Mouse (Mus musculus): ENCODE results near the gene Gimap5. TPM values are rescaled to one million over a fixed set of nuclear protein-coding genes. Genes with fewer than 3 reads are reported as not detected.

Gene Gimap5
- polyA plus RNA-seq, 1 experiment from 2014 or later = 1.7 TPM

DNA sequence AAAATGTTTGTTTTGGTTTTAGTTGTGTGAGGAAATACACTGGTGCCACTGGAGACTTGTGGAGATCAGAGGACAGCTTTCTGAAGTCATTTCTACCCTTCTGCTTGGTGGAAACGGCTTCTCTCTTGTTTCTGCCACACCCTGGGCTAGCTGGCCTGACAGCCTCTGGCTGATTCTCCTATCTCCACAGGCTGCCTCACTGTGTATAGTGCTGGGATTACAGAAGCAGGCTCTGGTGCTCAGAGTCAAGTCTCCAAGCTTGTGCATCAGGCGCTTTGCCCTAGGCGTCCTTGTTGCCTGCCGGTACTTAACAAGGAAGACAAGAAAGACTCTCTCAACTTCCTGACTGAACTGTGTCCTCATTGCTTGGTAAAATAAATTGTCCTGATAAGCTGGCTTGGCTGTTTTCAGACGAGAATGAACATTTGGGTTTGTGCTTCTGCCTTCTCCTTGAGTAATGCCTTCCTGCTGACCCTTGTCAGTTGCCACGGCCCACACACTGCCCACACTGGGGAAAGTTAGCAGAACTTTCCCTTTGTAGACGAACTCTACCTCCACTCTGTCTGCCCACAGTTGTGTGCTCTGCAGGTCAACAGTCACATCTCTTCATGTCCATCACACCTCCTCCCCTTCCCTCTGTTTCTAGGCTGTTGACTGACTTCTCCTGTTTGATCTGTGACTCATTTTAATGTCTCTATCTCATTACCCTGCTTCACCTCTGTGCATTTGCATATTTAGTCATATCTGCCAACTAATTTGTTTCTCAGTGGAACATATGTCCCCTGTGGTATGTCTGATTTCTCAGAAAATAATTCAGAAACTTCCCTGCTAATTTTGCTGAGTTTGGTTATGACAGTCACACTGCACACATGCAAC is 1.3 kb downstream of the Gimap5 start:
- 76% methylated on average over 7 of the region's 7 CpGs for WGBS
- DNase-seq (ENCODE audit: low spot score) = no peak
- no peaks in the 10 kb centered on the region for H3K9me3 ChIP-seq (ENCODE audit: control insufficient read depth, low read length)
- H3K4me1 ChIP-seq (replicated peaks; ENCODE audit: control insufficient read depth, insufficient read depth, low read length) = 0 out of 2 replicates have a peak, but pooled peaks cover 8% of the 10 kb centered on the region
- ATAC-seq (ENCODE audit: low FRiP score) = no peak
- H3K4me3 ChIP-seq (replicated peaks; ENCODE audit: low read length) = no peak overlapping the region
- no peaks in the 10 kb centered on the region for H3K36me3 ChIP-seq (replicated peaks; ENCODE audit: control insufficient read depth, insufficient read depth)
- H3K27me3 ChIP-seq (ENCODE audit: control insufficient read depth, insufficient read depth, low read length) = peaks cover 20% of the 10 kb centered on the region
- H3K27ac ChIP-seq = no peak overlapping the region
- H3K4me2 ChIP-seq (replicated peaks) = no peak overlapping the region
- no peak overlapping the region for H3K9ac ChIP-seq

- Histone ChIP-seq H3K4me2 (replicated peaks) (no peak overlapping the region), H3K27me3 (ENCODE audit: control insufficient read depth, insufficient read depth, low read length) (no peaks in the 10 kb centered on the region), H3K9me3 (ENCODE audit: control insufficient read depth, low read length) (no peaks in the 10 kb centered on the region), H3K36me3 (replicated peaks; ENCODE audit: control insufficient read depth, insufficient read depth) (no peaks in the 10 kb centered on the region), H3K27ac (no peak overlapping the region), H3K4me3 (replicated peaks; ENCODE audit: low read length) (no peak overlapping the region), H3K9ac (no peak overlapping the region), H3K4me1 (replicated peaks; ENCODE audit: control insufficient read depth, insufficient read depth, low read length) (no peaks in the 10 kb centered on the region)
- ATAC-seq (ENCODE audit: low FRiP score) = peak; percentile 24; the same call in 1 of the 2 replicates
- DNase-seq (ENCODE audit: low spot score) = no peak
- 72% methylated on average over 7 of the region's 7 CpGs for WGBS
These were observed 17.7 kb downstream of the Gimap5 start for GRCm38 (mm10) chr6:48763567-48764270.

GRCm38 (mm10) chr6:48764496-48764895 is 18.5 kb downstream of the Gimap5 start:
- H3K4me1 ChIP-seq (replicated peaks; ENCODE audit: control insufficient read depth, insufficient read depth, low read length) = no peaks in the 10 kb centered on the region
- H3K27me3 ChIP-seq (ENCODE audit: control insufficient read depth, insufficient read depth, low read length) = no peaks in the 10 kb centered on the region
- H3K4me2 ChIP-seq (replicated peaks) = no peak overlapping the region
- no peaks in the 10 kb centered on the region for H3K9me3 ChIP-seq (ENCODE audit: control insufficient read depth, low read length)
- ATAC-seq (ENCODE audit: low FRiP score) (no peak), DNase-seq (ENCODE audit: low spot score) (no peak)
- H3K4me3 ChIP-seq (replicated peaks; ENCODE audit: low read length) = no peak overlapping the region
- no peaks in the 10 kb centered on the region for H3K36me3 ChIP-seq (replicated peaks; ENCODE audit: control insufficient read depth, insufficient read depth)
- 95% methylated on average over 10 of the region's 10 CpGs for WGBS
- H3K27ac ChIP-seq = no peak overlapping the region
- H3K9ac ChIP-seq = no peak overlapping the region

DNA sequence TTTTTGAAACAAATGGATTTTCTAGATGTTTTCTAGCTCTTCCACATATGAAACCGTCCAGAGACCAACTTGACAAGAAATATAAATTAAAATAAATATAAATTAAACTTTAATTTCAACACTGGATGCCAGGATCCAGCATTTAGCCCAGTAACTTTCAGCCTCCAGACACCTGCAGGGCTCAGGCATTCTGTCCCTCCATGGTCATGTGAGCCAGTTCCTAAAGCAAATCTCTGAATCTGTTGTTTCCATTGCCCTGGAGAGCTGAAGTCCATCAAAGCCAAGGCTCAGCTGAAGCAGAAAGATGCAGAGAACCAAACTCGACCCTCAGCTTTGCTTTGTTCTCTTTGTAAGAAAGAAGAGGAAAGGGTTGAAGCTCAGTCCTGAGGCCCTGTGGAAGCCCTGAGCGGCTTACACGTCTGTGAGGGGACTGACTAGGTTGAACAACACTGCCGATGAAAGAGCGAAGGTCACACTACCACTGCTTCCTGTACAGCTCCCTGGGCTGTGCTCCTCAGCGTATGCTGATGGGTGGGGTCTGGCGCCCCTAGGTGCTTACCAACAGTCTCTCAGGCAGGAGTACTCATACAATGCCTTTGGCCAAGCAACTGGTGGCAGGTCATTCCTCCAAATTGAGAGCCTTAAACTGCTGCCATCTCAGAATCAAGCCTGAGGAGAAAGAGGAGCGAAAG is 22.3 kb downstream of the Gimap5 start:
- no peak overlapping the region for H3K4me3 ChIP-seq (replicated peaks; ENCODE audit: low read length)
- DNase-seq (ENCODE audit: low spot score) = no peak
- no peaks in the 10 kb centered on the region for H3K9me3 ChIP-seq (ENCODE audit: control insufficient read depth, low read length)
- H3K36me3 ChIP-seq (replicated peaks; ENCODE audit: control insufficient read depth, insufficient read depth) = no peaks in the 10 kb centered on the region
- H3K4me1 ChIP-seq (replicated peaks; ENCODE audit: control insufficient read depth, insufficient read depth, low read length) = 0 out of 2 replicates have a peak, but pooled peaks cover 3% of the 10 kb centered on the region
- H3K27ac ChIP-seq = no peak overlapping the region
- 81% methylated on average over 9 of the region's 9 CpGs for WGBS
- H3K27me3 ChIP-seq (ENCODE audit: control insufficient read depth, insufficient read depth, low read length) = no peaks in the 10 kb centered on the region
- ATAC-seq (ENCODE audit: low FRiP score) = no peak
- no peak overlapping the region for H3K4me2 ChIP-seq (replicated peaks)
- H3K9ac ChIP-seq = no peak overlapping the region

GRCm38 (mm10) chr6:48768933-48769332 is 22.9 kb downstream of the Gimap5 start:
- H3K4me3 ChIP-seq (replicated peaks; ENCODE audit: low read length) = no peak overlapping the region
- H3K9ac ChIP-seq = no peak overlapping the region
- H3K36me3 ChIP-seq (replicated peaks; ENCODE audit: control insufficient read depth, insufficient read depth) = no peaks in the 10 kb centered on the region
- H3K27me3 ChIP-seq (ENCODE audit: control insufficient read depth, insufficient read depth, low read length) = no peaks in the 10 kb centered on the region
- H3K9me3 ChIP-seq (ENCODE audit: control insufficient read depth, low read length) = no peaks in the 10 kb centered on the region
- no peak overlapping the region for H3K27ac ChIP-seq
- 0 out of 2 replicates have a peak, but pooled peaks cover 3% of the 10 kb centered on the region for H3K4me1 ChIP-seq (replicated peaks; ENCODE audit: control insufficient read depth, insufficient read depth, low read length)
- 93% methylated on average over 3 of the region's 3 CpGs for WGBS
- DNase-seq (ENCODE audit: low spot score) (no peak), ATAC-seq (ENCODE audit: low FRiP score) (no peak)
- no peak overlapping the region for H3K4me2 ChIP-seq (replicated peaks)

DNA sequence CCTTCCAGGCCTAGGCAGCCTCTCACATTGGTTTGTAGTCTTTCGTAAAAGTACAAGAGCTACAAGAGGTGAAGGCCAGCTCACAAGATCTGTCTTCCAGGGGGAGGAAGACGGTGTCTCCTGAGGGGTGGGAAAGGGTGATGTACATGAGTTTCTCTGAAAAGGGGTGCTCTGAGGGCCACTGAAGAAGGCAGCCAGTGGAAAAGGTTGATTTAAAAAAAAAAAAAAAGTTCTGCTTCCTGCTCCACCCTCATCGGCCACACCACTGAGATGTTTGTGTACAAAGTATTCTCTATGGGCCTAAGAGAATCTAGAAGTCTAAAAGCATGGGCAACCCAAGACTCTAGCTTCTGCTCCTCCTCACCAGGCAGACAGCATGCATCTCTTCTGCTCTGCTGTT is 24.7 kb downstream of the Gimap5 start, which contains the start of gene Gimap3:
Gene Gimap3, minus strand, starts transcription at position 156 of the 400 bp plus-strand sequence.
- H3K4me2 ChIP-seq (replicated peaks) = no peak within 1 kb of the TSS
- H3K4me3 ChIP-seq (replicated peaks; ENCODE audit: low read length) = no peak within 1 kb of the TSS
- 92% methylated on average over 3 of the region's 3 CpGs for WGBS
- H3K27me3 ChIP-seq (ENCODE audit: control insufficient read depth, insufficient read depth, low read length) = no peaks in the 10 kb centered on the region
- 0 out of 2 replicates have a peak, but pooled peaks cover 3% of the 10 kb centered on the region for H3K4me1 ChIP-seq (replicated peaks; ENCODE audit: control insufficient read depth, insufficient read depth, low read length)
- no peak for ATAC-seq (ENCODE audit: low FRiP score)
- H3K27ac ChIP-seq = no peak within 1 kb of the TSS
- no peaks in the 10 kb centered on the region for H3K9me3 ChIP-seq (ENCODE audit: control insufficient read depth, low read length)
- no peak for DNase-seq (ENCODE audit: low spot score)
- no peak within 1 kb of the TSS for H3K9ac ChIP-seq
- no peaks in the 10 kb centered on the region for H3K36me3 ChIP-seq (replicated peaks; ENCODE audit: control insufficient read depth, insufficient read depth)

- no peak overlapping the region for H3K27ac ChIP-seq
- ATAC-seq (ENCODE audit: low FRiP score) = peak; percentile 84
- no peak overlapping the region for H3K9ac ChIP-seq
- H3K4me3 ChIP-seq (replicated peaks; ENCODE audit: low read length) = no peak overlapping the region
- whole genome bisulfite sequencing = 14% methylated on average over 8 of the region's 8 CpGs
- DNase-seq (ENCODE audit: low spot score) = peak; percentile 85
- H3K4me1 ChIP-seq (replicated peaks; ENCODE audit: control insufficient read depth, insufficient read depth, low read length) = 0 out of 2 replicates have a peak, but pooled peaks cover 3% of the 10 kb centered on the region
- no peaks in the 10 kb centered on the region for H3K36me3 ChIP-seq (replicated peaks; ENCODE audit: control insufficient read depth, insufficient read depth)
- no peaks in the 10 kb centered on the region for H3K9me3 ChIP-seq (ENCODE audit: control insufficient read depth, low read length)
- no peaks in the 10 kb centered on the region for H3K27me3 ChIP-seq (ENCODE audit: control insufficient read depth, insufficient read depth, low read length)
- no peak overlapping the region for H3K4me2 ChIP-seq (replicated peaks)
These were observed 26.0 kb downstream of the Gimap5 start for GRCm38 (mm10) chr6:48772030-48772429.

DNA sequence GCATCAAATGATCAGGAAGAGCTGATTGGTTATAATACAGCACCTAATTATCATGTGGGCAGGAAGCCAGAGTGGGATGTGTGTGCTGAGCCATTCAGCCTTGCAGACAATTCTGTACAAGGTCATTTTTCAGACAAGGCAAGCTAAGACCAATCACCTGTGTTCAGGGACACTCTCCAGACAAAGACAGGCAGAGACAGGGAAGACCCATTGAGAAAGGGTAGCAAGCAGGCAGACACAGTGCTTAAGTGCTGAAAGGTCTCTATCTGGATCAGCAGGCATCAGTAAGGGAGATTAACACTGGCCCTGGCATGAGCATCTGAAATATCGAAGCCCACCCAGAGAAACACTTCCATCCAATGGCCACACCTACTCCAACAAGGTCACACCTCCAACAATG is 38.4 kb downstream of the Gimap5 start:
- H3K4me2 ChIP-seq (replicated peaks) = no peak overlapping the region
- WGBS = 86% methylated on average over 1 of the region's 1 CpGs
- H3K4me1 ChIP-seq (replicated peaks; ENCODE audit: control insufficient read depth, insufficient read depth, low read length) = no peaks in the 10 kb centered on the region
- no peaks in the 10 kb centered on the region for H3K27me3 ChIP-seq (ENCODE audit: control insufficient read depth, insufficient read depth, low read length)
- peaks cover 6% of the 10 kb centered on the region; the same call in 1 of the 2 replicates for H3K9me3 ChIP-seq (ENCODE audit: control insufficient read depth, low read length)
- no peaks in the 10 kb centered on the region for H3K36me3 ChIP-seq (replicated peaks; ENCODE audit: control insufficient read depth, insufficient read depth)
- ATAC-seq (ENCODE audit: low FRiP score) = no peak
- H3K4me3 ChIP-seq (replicated peaks; ENCODE audit: low read length) = no peak overlapping the region
- H3K9ac ChIP-seq = no peak overlapping the region
- no peak for DNase-seq (ENCODE audit: low spot score)
- H3K27ac ChIP-seq = no peak overlapping the region

DNA sequence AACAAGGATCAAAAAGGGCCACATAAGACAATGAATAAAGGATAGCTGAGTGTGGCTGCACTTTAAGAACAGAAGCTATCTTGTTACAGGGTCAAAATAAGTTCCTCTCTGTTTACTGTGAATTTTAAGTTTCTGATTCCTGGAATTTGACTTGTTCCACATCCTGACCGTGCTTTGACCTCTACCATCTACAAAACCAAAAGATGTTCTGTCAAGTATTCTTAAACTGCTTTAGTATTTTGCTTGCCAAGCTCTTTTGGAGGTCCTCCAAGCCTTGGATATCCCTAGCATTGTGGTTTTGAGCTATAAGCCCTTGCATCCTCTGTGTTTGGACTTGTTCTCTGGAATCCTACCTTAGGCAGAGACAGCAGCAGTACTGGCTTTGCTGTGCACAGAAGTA is 39.2 kb downstream of the Gimap5 start:
- Histone ChIP-seq H3K27ac (no peak overlapping the region), H3K4me3 (replicated peaks; ENCODE audit: low read length) (no peak overlapping the region), H3K9me3 (ENCODE audit: control insufficient read depth, low read length) (peaks cover 6% of the 10 kb centered on the region; the same call in 1 of the 2 replicates), H3K36me3 (replicated peaks; ENCODE audit: control insufficient read depth, insufficient read depth) (no peaks in the 10 kb centered on the region), H3K4me1 (replicated peaks; ENCODE audit: control insufficient read depth, insufficient read depth, low read length) (no peaks in the 10 kb centered on the region), H3K4me2 (replicated peaks) (no peak overlapping the region), H3K9ac (no peak overlapping the region), H3K27me3 (ENCODE audit: control insufficient read depth, insufficient read depth, low read length) (no peaks in the 10 kb centered on the region)
- ATAC-seq (ENCODE audit: low FRiP score) (no peak), DNase-seq (ENCODE audit: low spot score) (no peak)
- WGBS = 76% methylated on average over 1 of the region's 1 CpGs

Measured in hindbrain, embryonic 14.5 days (tissue).